Mouse (Mus musculus) small intestine, adult 2 months (tissue): Measurements from ENCODE around the gene Degs2. TPM values are rescaled to one million over a fixed set of nuclear protein-coding genes. Genes with fewer than 3 reads are reported as not detected.

Experiments used
- H3K27ac ChIP-seq: fragments of 200-500 bp; 2 replicates; pipeline ENCODE4 v1.5.1; 2012; ENCODE audit warnings: low read depth, low read length, control low read depth, inconsistent platforms; ENCODE audit not compliant: insufficient read depth
- H3K27me3 ChIP-seq: fragments of 200-500 bp; 2 replicates; pipeline ENCODE4 v1.6.1; 2012; ENCODE audit warnings: mild to moderate bottlenecking, moderate library complexity, low read length, inconsistent platforms; ENCODE audit not compliant: control insufficient read depth, insufficient read depth
- H3K36me3 ChIP-seq: fragments of 200-500 bp; 2 replicates; pipeline ENCODE4 v1.6.1; 2012; ENCODE audit warnings: mild to moderate bottlenecking, low read length, control low read depth, inconsistent platforms; ENCODE audit not compliant: control insufficient read depth, insufficient read depth
- H3K4me1 ChIP-seq: fragments of 200-500 bp; 2 replicates; pipeline ENCODE4 v1.6.1; 2012; ENCODE audit warnings: low read length, inconsistent platforms, mixed read lengths; ENCODE audit not compliant: control insufficient read depth, insufficient read depth, insufficient read length
- H3K4me3 ChIP-seq: fragments of 200-500 bp; 2 replicates; pipeline ENCODE4 v1.5.1; 2012; ENCODE audit warnings: low read depth, mild to moderate bottlenecking, control low read depth, inconsistent platforms, low read length, moderate library complexity
- CTCF ChIP-seq: fragments of 200-500 bp; IDR thresholded peaks from 2 replicates; pipeline ENCODE4 v1.5.1; 2012; ENCODE audit warnings: low read depth, mild to moderate bottlenecking, control low read depth, inconsistent platforms, low read length, moderate library complexity, mixed read lengths; ENCODE audit not compliant: insufficient replicate concordance, insufficient read length; ENCODE audit errors: extremely low read depth
- POLR2A ChIP-seq: fragments of 200-500 bp; IDR thresholded peaks from 2 replicates; pipeline ENCODE4 v1.6.1; 2012; ENCODE audit warnings: low read depth, mild to moderate bottlenecking, control low read depth, inconsistent platforms, low read length, moderate library complexity
- WGBS: fragments of 180-500 bp; shearing (Covaris S2); methylation state at CpG from one replicate; pipeline ENCODE4 v1.1.7; 2018; 5-methylcytosine and 5-hydroxymethylcytosine counted together
- polyA plus RNA-seq: library from polyadenylated mRNA; depleted of rRNA; stranded (reverse); fragments of >200 nt; gene quantifications from 2 replicates; pipeline ENCODE4 v1.2.3, GENCODE M21; 2012

The Degs2 gene
- polyA plus RNA-seq, 1 experiment: 406 TPM

DNA sequence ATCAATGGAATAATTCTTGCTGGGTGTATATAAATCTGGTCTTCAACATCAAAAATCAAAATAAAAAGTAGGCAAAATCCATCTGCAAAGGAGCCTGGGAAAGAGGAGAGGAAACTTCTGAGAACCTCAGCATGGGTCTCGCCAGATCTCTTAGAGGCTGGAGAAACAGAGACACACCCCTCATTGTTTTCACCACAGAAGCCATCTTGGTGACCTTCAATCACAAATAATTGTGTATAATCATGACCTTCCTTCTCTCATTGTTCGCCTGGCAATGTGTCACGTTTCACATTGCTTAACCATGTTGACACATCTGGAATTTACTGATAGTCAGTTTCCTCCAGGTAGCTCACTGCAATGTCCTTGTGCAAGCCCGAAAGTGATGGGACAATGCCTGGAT lies 10.4 kb upstream of the Degs2 start:
- Histone ChIP-seq H3K36me3 (no peaks in the 10 kb centered on the region), H3K4me3 (no peak overlapping the region), H3K27me3 (no peaks in the 10 kb centered on the region), H3K4me1 (peaks cover 22% of the 10 kb centered on the region; the same call in 1 of the 2 replicates), H3K27ac (no peak overlapping the region)
- TF ChIP-seq CTCF (no peak), POLR2A (no peak)
- 28% methylated on average over 4 of the region's 4 CpGs for WGBS

GRCm38 (mm10) chr12:108710861-108711615 lies 8.9 kb upstream of the Degs2 start:
- TF ChIP-seq CTCF: no peak
- no peak for TF ChIP-seq POLR2A

DNA sequence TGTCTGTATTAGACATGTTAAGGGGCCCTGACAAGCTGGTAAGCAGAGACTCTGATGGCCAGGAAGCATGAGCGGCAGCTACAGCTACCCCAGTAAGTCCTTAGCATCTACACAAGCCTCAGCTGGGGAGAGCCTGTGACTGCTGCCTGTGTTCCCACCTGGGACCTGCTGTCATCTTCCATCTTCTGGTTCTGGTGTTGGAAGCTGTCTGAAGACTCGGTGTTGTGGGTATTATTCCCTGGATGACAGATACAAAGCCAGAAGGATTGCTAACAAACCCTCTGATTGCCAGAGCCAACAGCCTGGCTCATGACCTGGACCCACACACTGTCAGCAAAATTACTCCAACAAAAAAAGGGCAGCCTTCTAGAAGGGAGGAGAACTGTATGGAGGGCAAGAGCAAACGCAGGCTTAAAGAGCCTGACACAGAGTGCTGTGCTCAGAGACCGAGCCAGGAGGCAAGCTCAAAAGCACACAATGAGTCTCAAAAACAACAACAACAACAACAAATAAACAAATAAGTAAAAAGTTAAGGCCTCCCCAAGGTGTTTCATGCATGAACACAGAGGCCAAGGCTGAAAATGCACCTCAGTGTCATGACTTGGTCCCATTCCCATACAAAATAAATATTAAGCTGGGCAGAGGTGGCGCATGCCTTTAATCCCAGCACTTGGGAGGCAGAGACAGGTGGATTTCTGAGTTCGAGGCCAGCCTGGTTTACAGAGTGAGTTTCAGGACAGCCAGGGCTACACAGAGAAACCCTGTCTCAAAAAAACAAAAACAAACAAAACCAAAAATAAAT lies 8.1 kb upstream of the Degs2 start:
- WGBS: 57% methylated on average over 6 of the region's 6 CpGs
- Histone ChIP-seq H3K36me3 (no peaks in the 10 kb centered on the region), H3K4me1 (peaks cover 22% of the 10 kb centered on the region; the same call in 1 of the 2 replicates), H3K27me3 (no peaks in the 10 kb centered on the region), H3K4me3 (no peak overlapping the region), H3K27ac (0 out of 2 replicates have a peak overlapping the region, but pooled peaks have one; percentile 10)
- TF ChIP-seq CTCF: no peak

More at GRCm38 (mm10) chr12:108710861-108711615, 8.9 kb upstream of the Degs2 start:
- peak overlapping the region; percentile 17; the same call in 1 of the 2 replicates for H3K4me3 ChIP-seq
- H3K27me3 ChIP-seq: no peaks in the 10 kb centered on the region
- peaks cover 22% of the 10 kb centered on the region; the same call in 1 of the 2 replicates for H3K4me1 ChIP-seq
- 30% methylated on average over 9 of the region's 9 CpGs for WGBS
- peak overlapping the region; percentile 90 for H3K27ac ChIP-seq
- no peaks in the 10 kb centered on the region for H3K36me3 ChIP-seq

DNA sequence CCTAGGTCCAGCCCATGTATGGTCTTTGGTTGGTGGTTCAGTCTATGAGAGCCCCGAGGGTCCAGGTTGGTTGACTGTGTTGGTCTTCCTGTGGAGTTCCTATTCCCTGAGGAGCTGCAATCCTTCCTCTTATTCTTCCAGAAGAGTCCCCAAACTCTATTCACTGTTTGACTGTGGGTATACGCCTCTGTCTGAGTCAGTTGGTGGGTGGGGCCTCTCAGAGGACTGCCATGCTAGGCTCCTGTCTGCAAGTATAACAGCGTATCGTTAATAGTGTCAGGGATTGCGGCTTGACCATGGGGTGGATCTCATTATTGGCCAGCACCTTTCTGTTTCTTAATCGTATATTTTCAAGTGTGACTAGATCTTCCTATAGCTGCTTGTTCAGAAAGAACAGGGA lies 7.3 kb upstream of the Degs2 start:
- Histone ChIP-seq H3K27ac (no peak overlapping the region), H3K36me3 (no peaks in the 10 kb centered on the region), H3K4me1 (peaks cover 22% of the 10 kb centered on the region; the same call in 1 of the 2 replicates), H3K4me3 (no peak overlapping the region), H3K27me3 (no peaks in the 10 kb centered on the region)
- TF ChIP-seq POLR2A (no peak), CTCF (no peak)
- 40% methylated on average over 6 of the region's 6 CpGs for WGBS

GRCm38 (mm10) chr12:108706129-108706528 lies 4.0 kb upstream of the Degs2 start:
- Histone ChIP-seq H3K27me3 (no peaks in the 10 kb centered on the region), H3K4me1 (peaks cover 13% of the 10 kb centered on the region; the same call in 1 of the 2 replicates), H3K36me3 (no peaks in the 10 kb centered on the region), H3K4me3 (no peak overlapping the region), H3K27ac (no peak overlapping the region)
- 40% methylated on average over 7 of the region's 7 CpGs for WGBS
- TF ChIP-seq POLR2A (no peak), CTCF (0 out of 2 replicates have a peak, but pooled peaks have one; percentile 19)

DNA sequence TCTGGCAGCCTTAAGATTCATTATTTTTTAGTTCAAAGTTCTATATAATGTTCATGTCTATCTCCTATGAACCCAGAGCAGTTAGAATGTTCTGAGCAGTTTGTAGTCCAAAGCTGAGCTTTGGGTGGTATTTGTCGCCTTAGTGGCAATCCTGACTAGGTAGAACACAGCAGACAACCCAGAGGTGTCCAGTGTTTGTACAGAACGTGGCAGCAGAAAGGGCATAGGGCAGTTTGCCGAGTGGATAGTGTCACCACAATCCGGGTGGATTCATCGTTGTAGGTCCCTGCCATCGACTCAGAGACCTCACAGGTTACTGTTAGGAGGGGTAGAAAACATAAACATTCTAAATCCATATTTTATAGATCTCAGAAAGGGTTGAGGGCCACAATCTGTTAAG lies 3.4 kb upstream of the Degs2 start:
- H3K36me3 ChIP-seq: no peaks in the 10 kb centered on the region
- WGBS: 88% methylated on average over 6 of the region's 6 CpGs
- TF ChIP-seq POLR2A: no peak
- TF ChIP-seq CTCF: no peak
- no peak overlapping the region for H3K27ac ChIP-seq
- H3K4me3 ChIP-seq: no peak overlapping the region
- no peaks in the 10 kb centered on the region for H3K27me3 ChIP-seq
- peaks cover 10% of the 10 kb centered on the region; the same call in 1 of the 2 replicates for H3K4me1 ChIP-seq

DNA sequence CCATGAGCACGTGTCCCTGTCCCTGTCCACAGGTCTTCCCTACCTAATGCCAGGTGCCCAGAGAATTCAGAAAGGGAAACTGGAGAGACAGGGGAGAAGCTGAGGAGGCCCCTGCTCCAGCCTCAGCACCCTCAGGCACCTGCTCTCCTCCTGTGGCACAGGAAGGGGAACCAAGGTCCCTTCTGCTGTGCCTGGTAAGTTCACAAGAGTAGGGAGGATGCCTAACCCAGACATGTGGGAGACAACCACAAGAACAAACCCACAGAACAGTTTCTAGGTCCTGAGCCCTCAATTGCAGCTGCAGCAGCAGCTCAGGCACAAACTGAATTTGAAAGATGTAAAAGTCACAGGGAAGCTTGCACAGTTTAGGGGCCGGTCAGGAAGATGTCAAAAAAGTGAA lies 894 bp downstream of the Degs2 start:
- no peaks in the 10 kb centered on the region for H3K27me3 ChIP-seq
- H3K27ac ChIP-seq: peak overlapping the region; percentile 99
- H3K4me3 ChIP-seq: peak overlapping the region; percentile 75
- H3K36me3 ChIP-seq: peaks cover 5% of the 10 kb centered on the region; the same call in 1 of the 2 replicates
- no peak for TF ChIP-seq CTCF
- TF ChIP-seq POLR2A: no peak
- peaks cover 20% of the 10 kb centered on the region for H3K4me1 ChIP-seq
- 15% methylated on average over 1 of the region's 2 CpGs for WGBS
